Mouse (Mus musculus): Measurements from ENCODE around the gene Gm9833. TPM values are rescaled to one million over a fixed set of nuclear protein-coding genes. Genes with fewer than 3 reads are reported as not detected.
"Not testable (repeated sequence)": the region's sequence is repeated elsewhere in the genome, so short reads cannot be mapped to it uniquely, and the experiment has no call there.

Gene Gm9833
- 10 to 100 TPM in 1 of 2 experiments, 1 to 10 TPM in 1; 8.8 to 10.2 TPM for total RNA-seq (2021)

DNA sequence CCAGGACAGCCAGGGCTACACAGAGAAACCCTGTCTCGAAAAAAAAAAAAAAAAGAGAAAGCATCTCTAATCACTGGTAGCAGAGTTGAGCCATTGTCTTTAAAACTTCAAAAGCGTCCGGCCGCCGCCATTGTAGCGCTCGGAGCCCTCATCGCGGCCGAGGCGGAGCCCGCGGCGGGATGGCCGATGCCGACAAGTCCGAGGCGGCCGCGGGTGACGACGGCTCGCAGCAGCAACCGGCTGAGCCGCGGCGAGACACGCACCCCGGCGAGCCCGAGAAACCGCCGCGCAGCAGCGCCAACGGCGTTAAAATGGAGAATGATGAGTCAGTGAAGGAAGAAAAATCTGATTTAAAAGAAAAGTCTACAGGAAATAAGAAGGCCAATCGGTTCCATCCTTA lies at the start of gene Gm9833:
Gene Gm9833, plus strand, starts transcription at position 117 of the 400 bp plus-strand sequence.
- DNase-seq (ENCODE audit: low spot score in 2 of 2); intact Hi-C loops (cut with DNase I): not testable (repeated sequence)

DNA sequence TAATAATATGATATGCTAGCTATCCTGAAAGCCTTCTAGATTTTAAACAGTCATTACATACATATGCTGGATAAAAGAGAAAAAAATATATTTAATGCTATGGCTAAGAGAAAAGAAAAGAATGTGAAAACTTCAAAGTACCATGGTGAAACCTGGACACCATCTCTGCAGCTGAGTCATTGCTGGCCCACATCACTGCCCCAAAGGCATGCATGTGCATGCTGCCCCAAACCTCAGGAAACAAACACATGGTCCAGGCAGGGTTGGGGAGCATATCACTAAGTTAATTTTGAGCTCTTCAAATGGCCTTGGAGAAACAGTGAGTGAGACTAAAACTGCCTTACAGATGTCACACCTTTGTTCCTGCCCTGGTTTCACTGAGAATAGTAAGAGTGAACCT lies 17.8 kb upstream of the Gm9833 start:
- intact Hi-C loops (cut with DNase I), result no loop called here
- DNase-seq (ENCODE audit: low spot score in 2 of 2), result no peak

DNA sequence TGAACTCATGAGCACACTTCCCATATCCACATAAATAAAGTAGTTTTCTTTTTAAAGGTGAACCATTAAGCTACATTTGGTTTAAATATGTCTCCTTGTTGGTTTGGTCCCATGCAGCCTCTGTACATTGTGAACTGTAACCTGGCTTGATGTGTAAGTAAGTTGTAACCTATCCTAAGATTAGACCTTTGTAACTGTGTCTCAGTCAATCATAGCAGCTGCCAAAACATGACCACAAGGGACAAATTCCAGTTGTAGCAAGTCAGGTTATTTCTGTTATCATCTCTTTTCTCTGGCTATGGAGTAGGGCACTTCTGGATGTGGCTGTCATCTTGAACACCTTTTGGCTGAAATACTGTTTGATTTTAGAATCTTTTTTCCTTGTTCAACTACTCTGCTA lies 12.1 kb upstream of the Gm9833 start:
- no peak for DNase-seq (ENCODE audit: low spot score in 2 of 2)
- intact Hi-C loops (cut with DNase I), result no loop called here

DNA sequence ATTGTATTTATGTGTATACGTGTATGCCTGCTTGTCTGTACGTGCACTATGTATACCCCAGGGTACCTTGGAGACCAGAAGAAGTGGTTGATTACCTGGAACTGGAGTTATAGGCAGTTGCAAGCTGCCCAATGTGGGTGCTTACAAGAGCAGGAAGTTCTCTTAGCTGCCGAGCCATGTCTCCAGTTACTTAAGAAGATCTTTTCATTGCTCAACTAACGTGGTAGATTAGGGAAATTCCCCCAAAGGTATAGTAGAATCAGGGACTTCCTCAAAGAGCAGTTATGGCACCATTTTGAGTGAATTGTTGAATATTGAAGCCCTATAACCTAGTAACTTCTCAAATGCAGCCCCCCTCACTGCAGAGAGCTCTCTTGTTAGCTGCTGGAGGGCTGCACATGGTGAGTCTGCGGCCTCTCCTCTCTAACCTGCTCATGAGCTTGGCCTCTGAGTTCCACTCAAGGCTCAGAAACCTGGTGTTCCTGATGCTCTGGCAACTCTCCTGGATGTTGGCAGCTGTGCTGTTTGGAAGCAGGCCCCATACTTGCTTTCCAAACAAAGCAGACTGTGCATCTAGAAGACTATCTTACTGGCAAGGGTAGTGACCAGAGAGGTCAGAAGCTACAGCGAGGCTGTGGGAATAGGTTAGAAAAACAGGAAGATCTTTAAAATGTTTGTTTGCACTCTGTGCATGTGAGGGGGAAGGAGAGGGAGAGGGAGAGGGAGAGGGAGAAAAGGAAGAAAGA lies 10.6 kb upstream of the Gm9833 start:
- DNase-seq (ENCODE audit: low spot score in 2 of 2), result no peak
- intact Hi-C loops (cut with DNase I), result no loop called here

DNA sequence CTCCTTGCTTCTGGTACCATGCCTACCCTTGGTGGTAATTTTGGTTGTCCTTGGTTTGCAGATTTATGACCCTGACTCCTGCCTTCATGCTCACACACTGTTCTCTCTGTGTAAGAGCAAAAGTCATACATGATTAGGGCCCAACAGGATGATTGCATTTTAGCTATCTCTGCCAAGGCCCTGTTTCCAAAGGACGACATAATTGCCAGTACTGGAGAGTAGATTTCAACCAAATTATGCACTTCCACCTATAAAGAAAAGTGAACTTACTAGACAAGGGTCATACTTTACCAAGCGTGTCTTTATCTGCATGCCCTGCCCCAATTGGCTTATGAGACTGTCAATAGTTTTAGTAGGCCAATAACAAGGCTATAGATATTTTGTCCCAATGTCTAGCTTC lies 9.8 kb upstream of the Gm9833 start:
- intact Hi-C loops (cut with DNase I), result no loop called here
- no peak for DNase-seq (ENCODE audit: low spot score in 2 of 2)

DNA sequence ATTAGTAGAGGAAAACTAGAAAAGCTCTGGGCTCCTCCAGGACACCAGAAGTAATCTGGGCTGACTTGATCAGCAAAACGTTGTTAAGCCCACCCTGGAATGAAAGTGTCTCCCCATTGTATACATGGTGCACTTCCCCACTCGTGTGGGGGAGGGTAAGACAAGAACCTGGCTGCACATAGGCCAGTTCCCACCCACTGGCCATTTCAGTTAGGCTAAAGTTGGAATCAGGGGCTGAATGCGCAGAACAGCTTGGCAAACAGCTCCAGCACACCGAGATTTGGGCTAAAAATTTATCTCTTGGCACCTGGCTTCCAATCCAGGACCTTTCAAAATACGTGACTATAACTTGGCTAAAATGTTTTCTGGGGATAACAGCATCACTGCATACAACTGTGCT lies 6.6 kb upstream of the Gm9833 start:
- no peak for DNase-seq (ENCODE audit: low spot score in 2 of 2)
- intact Hi-C loops (cut with DNase I), result no loop called here

DNA sequence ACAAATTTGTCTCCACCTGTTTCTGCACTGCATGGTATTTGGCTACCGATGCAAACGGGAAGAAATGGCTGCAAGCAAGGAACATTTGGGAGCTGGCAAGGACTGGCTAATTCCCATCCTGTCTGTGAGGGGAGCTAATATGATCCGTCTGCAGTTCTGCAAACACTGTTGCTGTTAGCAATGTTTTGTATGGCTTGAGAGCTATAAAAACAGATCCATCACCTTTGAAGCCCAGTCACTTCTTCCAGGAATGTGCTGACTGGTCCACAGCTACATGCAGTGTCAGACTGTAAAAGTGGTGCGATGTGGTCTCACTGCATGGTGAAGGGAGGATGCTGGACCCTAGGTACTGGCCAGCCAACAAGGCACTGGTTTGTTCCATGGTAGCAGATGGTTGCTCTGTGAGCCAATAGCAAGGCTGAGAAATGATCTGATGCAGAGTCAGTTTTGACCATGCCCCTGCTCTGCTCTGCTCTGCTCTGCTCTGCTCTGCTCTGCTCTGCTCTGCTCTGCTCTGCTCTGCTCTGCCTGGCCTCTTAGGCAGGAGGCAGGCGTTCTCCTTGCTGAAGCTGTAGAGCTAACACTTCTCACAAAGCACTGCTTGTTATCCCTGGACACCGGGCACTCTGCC lies 5.9 kb upstream of the Gm9833 start:
- intact Hi-C loops (cut with DNase I), result no loop called here
- DNase-seq (ENCODE audit: low spot score in 2 of 2), result peak in 1 of 2 experiments; percentile 14

DNA sequence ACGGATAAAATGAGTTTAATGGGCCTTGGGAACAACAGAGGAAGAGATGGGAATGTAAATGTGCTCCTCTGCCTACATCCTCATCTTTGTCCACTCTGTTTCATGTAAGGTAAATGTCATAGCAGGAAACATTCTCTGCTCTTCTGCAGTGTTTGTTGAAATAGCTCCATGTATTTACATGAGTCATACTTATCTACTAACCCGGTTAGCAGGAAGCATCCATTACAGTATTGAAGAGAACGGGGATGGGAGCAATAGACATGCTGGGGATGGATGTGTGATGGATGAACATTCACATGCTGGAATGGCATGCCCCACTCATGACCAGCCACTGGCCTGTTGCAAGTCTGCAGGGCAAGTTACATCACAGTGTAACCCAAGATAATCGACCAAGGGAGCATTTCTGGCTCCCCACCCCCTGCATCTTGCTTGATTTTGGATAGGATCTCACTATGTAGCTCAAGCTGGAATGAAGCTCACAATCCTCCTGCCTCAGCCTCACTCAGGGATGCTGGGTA lies 5.3 kb upstream of the Gm9833 start:
- intact Hi-C loops (cut with DNase I), result no loop called here
- no peak for DNase-seq (ENCODE audit: low spot score in 2 of 2)

DNA sequence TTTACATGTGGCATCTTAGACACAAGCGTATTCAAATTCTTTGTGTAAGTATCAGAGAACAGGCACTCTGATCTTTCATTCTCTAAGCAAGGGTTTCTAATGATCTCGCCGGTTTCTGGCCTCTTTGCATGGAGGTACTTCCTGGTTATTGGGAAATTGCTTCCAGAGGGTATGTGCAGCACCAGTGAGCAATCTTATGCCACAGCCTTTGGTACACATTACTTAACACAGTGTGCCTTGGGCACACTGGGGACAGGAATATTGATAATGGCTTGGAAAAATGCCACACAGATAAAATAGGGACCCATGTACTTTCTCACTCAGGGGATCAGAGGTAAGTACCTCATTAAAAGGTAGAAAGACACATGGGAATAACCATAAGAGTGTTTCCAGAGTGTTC lies 3.8 kb upstream of the Gm9833 start:
- intact Hi-C loops (cut with DNase I), result no loop called here
- no peak for DNase-seq (ENCODE audit: low spot score in 2 of 2)

DNA sequence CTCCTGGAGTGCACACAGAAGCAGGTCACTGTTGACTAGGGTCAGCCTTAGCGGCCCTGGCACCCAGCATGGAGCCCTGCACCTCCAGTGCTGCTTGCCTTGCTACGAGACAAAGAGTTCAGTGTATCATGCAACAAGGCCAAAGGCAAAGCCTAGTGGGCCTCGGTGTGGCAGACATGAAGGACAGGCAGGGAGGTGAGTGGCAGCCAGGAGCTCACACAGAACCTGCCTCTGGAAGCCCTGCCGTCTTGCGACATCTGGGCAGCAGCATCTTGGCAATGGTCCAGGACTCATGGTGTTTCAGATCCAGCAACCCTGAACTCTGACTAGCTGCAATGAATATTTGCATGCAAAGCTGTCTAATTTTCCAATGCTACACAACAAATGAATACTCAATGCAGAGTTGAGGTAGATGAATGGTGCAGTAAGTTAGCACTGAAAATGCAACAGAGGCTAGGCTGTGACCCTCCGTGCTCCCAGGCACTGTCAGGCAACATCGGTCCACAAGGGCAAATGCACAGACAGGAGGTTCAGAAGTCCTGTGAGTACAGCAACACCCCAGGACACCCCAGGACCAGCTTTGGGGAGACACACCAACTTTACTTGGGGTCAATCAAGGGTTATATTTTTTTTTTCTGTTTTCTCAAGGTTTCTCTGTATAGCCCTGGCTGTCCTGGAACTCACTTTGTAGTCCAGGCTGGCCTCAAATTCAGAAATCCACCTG lies 2.4 kb upstream of the Gm9833 start:
- intact Hi-C loops (cut with DNase I), result no loop called here
- no peak for DNase-seq (ENCODE audit: low spot score in 2 of 2)

DNA sequence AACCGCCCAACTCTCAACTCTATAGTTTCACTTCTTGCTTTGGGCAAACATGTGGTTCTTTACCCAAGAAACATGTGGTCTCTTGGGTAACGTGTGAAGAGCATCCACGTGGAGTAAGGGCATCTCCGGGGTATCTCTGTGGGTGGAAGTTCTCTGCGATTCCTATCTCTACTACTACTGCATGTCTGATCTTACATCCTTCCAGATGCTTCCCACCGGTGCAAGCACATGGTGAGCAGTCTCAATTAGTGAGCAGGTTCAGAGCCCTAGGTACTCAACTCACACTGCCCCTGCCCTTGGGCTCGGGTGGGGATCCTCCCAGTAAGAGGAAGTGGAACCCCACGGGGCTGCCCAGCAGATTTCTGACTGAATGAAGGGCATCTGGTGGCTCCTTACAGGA lies 399 bp upstream of the Gm9833 start:
- intact Hi-C loops (cut with DNase I), result no loop called here
- no peak for DNase-seq (ENCODE audit: low spot score in 2 of 2)

DNA sequence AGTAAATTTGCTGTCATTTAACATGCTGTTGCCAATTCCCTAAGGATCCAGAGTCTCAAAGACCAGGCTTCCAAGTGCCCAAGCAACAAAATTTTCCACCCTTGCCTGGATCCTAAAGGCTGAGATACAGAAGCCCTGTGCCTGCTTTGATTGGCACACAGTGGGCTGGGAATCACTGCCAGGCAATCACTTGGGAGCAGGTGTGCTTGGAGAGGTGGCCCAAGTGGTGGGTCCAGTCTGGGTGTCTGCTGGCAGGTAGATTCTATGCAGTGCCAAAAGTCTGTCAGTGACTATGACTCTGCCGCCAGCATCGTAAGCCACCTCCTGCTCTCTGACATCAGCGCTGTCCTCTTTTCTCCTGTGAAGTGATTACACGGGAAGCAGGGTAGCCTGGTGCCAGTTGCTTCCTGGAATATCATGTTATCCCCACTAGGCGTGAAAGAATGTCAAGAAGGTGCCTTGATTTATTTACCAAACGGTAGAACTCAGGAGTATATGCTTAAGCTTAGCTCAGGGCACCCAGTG lies 3.8 kb downstream of the Gm9833 start:
- intact Hi-C loops (cut with DNase I), result no loop called here
- DNase-seq (ENCODE audit: low spot score in 2 of 2), result no peak

DNA sequence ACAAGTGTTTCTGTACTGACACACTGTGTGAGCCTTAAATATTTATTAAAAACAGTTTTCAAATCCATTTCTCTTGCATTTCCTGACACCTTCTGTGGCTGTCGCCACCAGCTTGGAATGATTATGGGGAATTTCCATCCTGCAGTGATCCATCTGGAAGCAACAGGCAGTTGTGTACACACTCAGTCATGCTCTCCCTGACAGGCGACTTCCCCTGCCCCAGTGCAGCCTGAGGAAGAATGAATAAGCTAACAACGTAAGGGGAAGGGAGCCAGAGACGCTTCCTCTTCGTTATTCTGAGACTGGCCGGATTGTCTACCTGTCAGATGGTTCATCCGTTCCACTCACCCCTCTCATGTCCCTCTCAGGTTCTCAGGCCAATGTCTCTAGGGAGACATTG lies 4.6 kb downstream of the Gm9833 start:
- intact Hi-C loops (cut with DNase I), result no loop called here
- DNase-seq (ENCODE audit: low spot score in 2 of 2), result no peak

DNA sequence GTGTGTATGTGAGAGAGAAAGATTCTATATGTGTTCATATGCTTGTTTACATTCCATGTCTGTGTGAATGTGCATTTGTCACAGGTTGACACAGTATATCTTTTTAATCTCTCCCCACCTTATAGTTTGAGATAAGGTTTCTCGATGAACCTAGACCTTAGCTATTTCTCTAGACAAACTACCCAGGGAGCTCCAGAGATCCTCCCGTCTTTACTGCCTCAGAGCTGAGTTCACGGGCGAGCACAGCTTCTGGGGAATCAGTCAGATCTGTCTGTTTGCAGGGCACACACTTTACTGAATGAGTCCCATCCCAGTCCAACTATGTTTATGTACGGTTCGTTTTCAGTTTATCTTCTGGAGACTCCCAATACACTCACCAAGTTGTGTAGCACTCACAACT lies 5.0 kb downstream of the Gm9833 start:
- intact Hi-C loops (cut with DNase I), result no loop called here
- DNase-seq (ENCODE audit: low spot score in 2 of 2), result no peak

DNA sequence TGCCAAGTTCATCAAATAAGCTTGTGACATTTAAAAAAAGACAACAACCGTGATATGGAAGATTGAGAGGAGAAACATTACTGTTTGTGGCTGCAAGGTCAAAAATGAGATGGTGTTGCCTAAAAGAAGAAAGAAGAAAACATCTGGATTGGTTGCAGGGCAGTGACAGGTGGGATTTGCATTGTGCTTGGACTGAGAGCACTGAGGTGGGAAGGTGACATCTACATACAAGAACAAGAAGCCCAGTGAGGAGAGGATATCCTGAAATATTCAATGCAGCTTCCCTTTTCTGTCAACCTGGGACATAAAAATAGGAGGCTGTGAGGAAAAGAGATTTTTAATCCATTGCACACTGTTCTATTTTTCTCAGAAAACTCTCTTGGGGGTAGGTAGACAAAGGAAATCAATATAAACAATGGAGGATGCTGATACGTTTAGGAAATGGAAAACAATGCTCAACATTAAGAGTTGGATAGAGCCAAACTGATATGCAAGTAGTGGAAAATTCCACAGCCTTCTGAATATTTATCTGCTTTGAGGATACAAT lies 7.2 kb downstream of the Gm9833 start:
- no peak for DNase-seq (ENCODE audit: low spot score in 2 of 2)
- intact Hi-C loops (cut with DNase I), result no loop called here

DNA sequence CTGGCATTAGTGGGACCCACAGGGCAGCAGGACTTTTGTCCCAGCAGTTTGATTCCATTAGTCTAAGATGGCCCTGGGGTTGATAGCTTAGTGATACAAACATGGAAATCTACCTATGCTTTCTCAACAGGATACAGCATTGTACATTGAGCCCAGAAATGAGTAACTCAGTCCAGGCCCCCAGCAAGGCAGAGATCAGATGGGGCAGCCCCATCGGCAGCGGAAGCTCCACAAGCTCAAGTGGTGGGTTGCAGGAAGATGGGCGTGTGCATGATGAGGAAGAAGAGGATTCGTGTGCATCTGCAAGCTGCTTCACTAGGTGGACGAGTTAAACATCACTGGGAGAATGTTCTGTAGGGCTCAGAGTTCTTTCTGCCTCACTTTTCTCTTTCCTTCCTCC lies 11.8 kb downstream of the Gm9833 start:
- DNase-seq (ENCODE audit: low spot score in 2 of 2), result no peak
- intact Hi-C loops (cut with DNase I), result no loop called here

DNA sequence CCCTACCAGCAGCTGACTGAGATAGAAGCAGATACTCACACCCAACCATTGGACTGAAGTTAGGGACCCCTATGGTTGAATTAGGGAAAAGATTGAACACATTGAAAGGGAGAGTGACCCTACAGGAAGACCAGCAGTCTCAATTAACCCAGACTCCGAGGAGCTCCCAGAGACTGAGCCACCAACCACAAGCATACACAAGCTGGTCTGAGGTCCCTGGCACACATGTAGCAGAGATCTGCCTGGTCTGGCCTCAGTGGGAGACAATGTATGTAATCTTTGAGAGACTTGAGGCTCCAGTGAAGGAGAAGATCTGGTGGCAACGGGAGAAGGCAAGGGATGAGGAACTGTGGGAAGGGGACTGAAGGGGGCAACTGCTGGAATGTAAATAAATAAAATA lies 23.7 kb downstream of the Gm9833 start:
- no peak for DNase-seq (ENCODE audit: low spot score in 2 of 2)
- intact Hi-C loops (cut with DNase I), result no loop called here

DNA sequence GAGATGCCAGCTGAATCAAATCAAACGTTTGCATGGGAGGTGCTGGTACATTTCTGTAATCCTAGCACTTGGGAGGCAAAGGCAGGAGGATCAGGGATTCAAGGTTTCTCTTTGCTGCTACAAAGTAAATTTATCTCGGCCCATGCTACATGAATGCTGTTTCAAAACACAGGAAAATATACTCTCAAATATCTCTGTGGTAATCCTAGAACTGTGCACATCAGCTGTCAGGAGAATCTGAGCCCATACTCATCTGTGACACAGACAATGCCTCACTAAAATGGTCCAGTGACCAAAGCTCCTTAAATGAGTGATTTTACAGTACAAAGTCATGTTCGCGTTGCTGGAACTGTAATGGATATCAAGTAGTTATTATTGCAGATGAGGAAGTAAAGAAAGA lies 24.3 kb downstream of the Gm9833 start:
- no peak for DNase-seq (ENCODE audit: low spot score in 2 of 2)
- intact Hi-C loops (cut with DNase I), result no loop called here

DNA sequence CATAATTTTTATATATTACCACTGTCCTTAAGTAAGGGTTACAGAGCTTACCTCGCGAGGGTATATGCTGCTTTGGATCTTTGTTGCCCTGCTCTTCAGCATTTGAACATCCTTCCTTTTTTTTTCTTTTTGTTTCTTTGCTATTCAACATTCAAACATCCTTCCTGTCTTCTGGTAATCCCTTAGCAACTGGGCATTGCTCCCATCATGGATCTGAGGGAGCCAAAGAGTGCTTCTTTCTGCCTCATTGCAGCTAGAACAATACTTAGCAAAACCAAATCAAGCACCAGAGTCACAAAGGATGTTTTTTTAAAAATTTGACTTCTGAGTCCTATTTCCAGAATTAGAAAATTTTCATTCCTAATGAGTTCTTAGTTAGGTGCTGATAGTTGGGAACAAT lies 24.8 kb downstream of the Gm9833 start:
- peak in 1 of 2 experiments; percentile 12 for DNase-seq (ENCODE audit: low spot score in 2 of 2)
- intact Hi-C loops (cut with DNase I), result no loop called here

DNA sequence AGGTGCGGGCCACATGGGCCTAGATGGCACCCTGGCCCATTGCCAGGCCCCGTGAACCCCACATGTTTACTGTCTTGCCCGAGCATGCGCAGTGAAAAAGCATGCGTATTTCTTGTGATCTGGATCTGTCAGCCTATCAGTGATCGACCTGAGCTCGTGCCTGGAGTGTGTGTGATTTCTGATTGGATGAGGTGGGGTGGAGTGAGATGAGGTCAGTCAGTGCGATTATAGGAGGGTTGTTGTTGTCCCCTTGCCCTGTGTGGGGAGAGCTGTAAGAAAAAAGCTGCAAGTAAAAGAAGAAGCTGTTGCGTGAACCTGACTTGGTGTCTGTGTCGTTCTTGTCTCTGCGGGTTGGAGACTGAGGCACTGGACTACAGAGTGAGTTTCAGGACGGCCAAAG lies 28.6 kb downstream of the Gm9833 start:
- no peak for DNase-seq (ENCODE audit: low spot score in 2 of 2)
- intact Hi-C loops (cut with DNase I), result no loop called here
